Mouse (Mus musculus) cerebral cortex, adult 2 months (tissue): ENCODE measurements around the gene Rassf4.

Experiments
- WGBS: fragments of 180-500 bp; shearing (Covaris S2); methylation state at CpG from one replicate; pipeline ENCODE4 v1.1.7; 2018; 5-methylcytosine and 5-hydroxymethylcytosine counted together

Gene Rassf4

DNA sequence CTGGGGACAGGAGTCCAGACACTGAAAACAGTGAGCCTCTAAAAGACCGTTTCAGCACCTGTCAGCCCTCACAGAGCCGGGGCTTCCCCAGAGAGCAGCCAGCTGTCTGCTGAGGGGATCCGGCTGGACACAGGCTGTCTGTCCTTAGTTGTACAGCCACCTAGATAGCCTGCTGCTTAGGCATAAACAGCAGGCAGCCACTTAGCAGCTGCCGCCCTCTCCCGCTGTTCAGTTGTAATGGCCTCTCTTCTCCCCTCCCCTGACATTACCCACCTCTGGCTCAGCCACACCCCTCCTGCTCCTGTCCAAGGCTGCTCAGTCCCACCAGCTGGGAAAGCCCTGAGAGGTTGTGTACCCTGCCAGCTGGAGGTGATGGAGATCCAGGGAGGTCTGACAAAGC, 2.7 kb downstream of the Rassf4 start:
- WGBS = 63% methylated on average over 5 of the region's 5 CpGs

DNA sequence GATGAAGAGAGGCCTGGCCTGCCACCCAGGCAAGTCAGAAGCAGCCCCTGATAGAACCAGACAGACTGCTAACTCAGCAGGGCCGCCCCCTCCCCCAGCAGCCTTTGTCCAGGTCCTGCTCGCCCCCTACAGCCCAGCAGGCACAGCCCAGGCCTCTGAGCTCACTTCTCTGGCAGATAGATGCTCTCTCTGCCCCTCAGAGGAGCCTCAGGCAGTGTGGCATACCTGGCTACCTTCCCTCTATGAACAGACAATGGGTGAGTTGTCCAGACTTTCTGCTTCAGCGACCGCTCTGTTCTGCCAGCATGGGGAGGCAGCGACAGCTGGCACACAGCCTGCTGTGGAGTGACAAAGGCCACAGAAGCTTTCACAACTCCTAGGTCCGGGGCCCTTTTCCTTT, 3.6 kb downstream of the Rassf4 start:
- WGBS = 60% methylated on average over 6 of the region's 6 CpGs

DNA sequence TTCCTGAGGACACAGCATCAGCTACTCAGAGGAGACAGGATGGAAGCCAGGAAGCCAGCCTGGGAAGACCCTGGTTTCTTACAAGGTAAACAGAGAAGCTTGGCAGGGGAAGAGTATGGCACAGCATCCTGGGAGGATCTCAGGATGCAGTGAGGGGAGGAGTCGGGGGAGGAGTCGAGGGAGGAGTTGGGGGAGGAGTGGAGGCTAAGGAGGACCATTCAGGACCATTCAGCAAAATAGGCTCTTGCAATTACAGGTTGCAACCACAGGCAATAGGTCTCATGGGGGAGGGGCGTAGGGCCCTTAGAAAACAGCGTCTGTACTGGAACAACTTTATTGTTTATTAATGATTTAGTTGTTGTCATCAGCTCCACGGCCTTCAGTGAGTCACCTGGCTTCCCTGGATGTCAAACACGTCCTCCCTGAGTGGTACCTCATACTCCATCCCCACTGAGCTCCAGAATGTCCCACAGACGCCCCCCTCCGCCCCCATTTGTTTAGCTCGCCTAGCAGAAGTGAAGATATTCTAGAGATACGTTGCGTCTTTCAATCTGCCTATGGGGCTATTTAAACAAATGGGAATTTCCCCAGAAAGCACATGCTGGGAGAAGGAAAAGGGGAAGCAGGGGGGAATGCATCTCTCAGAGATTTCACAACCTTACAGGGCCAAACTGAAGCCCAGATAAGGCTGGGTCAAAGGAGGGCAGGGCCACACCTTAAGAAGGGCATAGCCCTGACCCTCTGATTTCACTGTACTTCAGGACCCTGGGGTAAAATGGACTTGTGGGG, 4.9 kb downstream of the Rassf4 start:
- 59% methylated on average over 11 of the region's 11 CpGs for WGBS

DNA sequence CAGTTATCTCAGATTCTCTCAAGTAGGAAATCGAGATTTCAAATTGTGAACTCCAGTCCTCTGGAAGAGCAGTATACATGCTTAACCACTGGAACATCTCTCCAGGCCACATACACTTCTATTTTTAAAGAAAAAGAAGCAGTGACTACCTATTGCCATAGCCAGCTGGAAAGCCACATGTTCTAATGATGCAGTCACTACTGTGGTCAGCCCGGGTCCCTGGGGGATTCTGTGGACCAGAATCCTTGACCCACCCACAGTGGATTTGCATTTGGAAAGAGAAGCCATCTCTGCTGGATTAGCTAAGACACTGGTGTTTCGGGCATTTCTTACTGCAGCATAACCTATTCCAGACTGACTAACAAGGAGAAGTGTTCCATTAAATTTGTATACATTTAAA, 6.4 kb downstream of the Rassf4 start:
- WGBS = 86% methylated on average over 3 of the region's 3 CpGs

DNA sequence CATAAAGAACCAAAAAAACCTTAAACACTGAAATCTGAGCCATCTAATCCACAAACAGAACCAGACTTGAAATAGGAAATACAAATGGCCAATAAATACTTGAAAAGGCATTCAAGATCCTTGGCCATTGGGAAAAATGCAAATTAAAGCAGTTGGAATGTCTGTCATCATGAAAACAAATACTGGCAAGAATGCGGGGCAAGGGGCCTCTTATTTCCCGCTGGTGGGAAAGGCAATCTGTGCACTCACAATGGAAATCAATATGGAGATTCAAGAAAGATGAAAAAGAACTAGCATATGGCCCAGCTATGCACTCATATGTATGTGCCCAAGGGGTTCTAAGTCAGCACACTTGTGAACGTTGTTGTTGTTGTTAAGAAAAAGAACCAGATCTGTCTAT, 6.9 kb downstream of the Rassf4 start:
- WGBS = 81% methylated on average over 3 of the region's 3 CpGs

DNA sequence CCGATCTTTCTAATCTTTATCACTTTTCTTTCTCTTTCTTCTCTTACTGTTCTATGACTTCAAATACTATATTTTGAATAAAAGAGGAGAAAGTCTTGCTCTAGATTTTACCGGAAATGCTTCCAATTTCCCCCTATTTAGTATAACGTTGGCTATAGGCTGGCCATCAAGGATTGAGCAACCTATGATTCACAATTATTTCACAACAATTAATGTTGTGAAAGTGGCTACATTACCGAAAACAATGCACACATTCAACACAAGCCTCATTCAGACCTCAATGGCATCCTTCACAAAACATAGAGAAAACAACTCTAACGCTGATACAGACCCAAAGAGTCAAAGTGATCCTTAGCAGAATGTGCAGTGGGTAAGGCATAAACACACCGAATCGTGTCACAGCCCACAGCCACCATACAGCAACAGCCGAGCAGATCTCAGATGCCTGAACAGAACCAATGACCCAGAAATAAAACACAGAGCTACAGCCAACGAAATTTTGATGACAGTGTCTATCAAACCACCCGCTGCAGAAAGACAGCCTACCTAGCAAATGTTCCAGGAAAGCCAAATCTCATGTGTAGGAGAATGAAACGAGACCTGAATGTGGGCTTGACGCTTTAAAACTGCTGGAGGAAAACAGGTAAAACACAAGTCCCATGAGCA, 7.5 kb downstream of the Rassf4 start:
- 67% methylated on average over 12 of the region's 12 CpGs for WGBS

DNA sequence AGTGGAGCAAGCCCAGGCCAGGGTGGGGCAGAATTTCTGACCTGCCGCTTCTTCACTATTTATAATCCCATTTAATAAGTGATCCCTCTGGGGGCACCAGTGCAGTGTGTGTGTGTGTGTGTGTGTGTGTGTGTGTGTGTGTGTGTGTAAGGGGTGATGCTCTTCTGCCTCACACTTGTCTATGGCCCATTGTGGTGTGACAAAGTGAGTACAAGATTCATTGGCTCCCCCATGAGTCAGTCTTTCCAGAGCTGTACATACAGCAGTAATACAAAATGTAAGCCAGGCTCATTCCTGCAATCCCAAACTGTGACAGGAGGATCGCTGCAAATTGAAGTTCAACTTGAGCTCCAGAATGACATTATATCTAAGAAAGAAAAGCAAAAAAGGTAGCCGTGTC, 8.9 kb downstream of the Rassf4 start:
- 81% methylated on average over 3 of the region's 3 CpGs for WGBS

DNA sequence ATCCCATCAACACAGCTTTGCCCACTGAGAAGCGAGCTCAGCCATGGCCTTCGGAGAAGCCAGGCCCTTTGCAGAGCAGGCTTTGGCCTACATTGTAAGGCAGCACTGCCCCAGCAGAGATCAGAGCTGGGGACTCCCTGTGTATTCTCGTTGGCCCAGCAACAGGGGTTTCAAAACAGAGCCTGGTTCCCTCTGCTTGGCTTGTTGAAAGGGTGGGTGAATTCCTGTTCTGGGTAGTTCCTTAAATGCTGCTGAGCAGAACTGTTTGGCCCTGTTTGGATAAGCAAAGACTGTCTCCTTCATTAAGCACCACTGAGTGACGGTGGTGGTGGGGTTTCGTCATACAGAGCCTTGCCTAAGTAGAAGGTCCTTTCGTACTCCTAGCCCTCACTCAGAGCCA, 9.7 kb downstream of the Rassf4 start:
- WGBS = 77% methylated on average over 6 of the region's 6 CpGs

DNA sequence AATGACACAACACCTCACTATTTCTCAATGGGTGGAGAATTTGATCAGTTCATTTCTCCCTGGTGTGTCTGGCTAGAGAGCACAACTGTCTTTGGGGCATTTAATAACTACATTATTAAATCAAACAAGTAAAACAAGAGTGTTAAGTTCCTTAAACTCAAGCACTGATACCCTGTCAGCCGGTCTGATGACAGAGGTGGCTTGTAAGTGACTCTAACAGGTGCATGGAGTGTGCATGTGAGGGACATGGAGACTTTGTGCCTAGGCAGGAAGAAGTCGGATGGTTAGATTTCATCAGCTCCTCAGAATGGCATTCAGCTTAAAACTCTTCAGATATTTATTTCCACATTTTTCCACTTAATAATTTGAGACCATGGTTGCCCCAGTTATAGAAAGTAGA, 10.4 kb downstream of the Rassf4 start:
- WGBS = 91% methylated on average over 2 of the region's 2 CpGs

DNA sequence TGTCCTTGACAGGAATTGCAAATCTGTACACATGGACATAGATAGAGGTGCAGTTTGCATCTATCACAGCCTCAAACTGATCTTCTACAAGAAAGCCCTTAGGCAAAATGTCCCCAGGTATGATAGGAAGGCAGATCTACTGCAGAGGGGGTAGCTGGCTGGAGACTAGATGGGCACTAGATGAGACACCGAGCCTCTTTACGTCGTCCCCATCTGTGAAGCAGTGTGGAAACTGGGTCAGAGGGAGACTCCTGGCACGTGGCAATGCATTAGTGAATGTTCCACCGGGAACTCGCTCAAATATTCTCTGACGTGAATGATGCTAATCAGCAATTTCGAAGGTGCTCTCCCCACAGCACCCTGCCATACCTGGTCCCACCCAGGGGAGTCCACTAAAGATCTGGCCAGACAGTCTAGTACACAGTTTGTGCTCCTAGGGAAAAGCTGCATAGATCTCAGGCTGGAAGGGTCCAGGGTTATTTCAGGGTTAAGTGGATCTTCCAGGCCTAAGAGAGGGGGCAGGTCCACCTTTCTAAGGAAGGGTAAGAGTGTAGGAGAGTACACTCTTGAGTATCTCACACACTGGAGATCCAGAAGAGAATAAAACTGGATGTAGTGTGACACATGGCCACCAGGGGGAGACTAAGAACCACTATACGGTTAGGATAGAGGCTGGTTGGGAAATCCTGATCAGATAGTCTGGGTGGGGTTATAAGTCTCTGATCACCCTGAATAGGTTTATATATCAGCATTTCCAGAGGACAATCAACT, 19.9 kb downstream of the Rassf4 start:
- WGBS = 31% methylated on average over 9 of the region's 9 CpGs

DNA sequence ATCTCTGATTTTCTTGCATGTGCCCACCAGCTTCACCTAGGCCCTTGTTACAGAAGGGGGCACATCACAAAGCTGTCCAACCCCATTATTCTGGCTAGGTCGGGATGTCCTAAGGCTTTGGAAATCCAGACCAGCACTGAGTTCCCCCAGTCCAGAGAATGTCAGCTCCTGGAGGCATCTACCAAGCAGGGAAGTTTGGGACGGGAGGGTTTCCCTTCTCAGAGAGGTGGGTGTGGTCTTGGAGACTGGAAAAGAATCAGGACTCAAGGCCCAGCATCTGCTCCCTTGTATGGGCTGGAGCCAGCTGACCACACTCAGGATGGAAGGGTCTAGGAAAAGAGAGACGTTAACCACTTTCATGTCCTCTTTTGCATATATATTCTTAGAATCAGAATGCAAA, 20.6 kb downstream of the Rassf4 start:
- WGBS = 65% methylated on average over 3 of the region's 3 CpGs

DNA sequence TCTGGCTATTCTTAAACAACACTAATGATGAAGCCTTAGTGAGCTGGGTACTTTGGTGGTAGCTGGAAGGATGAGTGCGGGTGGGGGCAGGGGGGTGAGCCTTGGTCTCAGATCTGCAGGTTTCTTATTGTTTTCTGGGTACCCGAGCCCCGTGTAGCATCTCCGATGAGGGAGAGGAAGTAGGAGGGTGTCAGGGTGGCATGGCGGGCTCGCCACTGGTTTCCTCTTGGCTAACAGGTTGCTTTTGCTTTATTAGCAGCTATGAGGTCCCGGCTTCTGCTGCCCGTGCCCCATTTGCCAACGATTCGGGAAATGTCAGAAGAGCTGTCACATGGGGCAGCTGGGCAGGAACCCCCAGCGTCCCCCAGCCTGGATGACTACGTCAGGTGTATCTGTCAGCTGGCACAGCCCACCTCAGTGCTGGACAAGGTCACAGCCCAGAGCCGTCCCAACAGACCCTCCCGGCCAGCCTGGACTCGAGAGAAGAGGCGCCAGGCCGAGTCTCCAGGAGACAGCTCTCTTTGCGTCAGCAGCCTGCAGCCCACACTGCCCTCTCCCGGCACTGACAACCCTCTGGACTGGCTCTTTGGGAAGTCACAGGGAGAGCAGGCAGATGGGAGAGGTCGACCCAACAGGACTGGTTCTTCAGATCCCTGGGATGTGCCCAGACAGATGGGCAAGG, 22.2 kb downstream of the Rassf4 start:
- 81% methylated on average over 20 of the region's 20 CpGs for WGBS

DNA sequence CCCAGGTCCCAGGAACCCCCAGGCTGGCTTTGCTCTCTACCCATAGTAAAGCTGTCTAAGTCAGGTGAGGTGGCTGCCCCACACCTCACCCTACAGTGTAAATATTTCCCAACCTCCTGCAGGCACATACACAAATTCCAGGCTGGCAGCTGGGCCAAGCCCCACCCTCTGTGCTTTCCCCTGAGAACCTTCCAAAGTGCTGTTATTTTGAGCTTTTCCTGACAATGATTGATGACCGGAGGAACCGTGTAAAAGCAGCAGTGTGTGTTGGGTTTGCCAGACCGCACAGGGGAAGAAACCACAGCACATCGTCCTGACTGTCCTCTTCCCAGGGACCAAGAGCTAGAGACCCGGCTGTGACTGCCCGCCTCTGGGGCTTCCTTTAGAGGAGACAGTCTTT, 23.3 kb downstream of the Rassf4 start, which contains the start of gene Depp1:
Gene Depp1, plus strand, starts transcription at position 204 of the 400 bp plus-strand sequence.
- WGBS = 64% methylated on average over 6 of the region's 6 CpGs

DNA sequence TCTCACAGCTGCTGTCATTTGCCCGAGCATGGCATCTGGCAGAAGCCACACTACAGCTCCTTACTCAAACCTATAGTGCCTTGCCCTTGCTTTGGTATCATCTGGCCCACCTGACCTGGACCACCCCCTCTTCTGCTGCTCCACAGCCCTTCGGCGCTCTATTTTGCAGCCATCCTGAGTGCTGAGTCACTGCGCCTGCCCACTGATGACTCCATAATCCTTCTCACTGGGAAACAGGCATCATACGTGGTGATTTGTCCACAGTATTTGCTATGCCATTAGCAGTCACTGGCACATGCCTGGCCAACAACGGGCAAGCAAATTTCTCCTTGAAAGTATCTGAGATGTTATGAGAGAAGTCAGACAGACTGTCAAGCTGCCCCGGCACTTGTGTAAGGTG, 23.9 kb downstream of the Rassf4 start:
- WGBS = 82% methylated on average over 7 of the region's 7 CpGs

DNA sequence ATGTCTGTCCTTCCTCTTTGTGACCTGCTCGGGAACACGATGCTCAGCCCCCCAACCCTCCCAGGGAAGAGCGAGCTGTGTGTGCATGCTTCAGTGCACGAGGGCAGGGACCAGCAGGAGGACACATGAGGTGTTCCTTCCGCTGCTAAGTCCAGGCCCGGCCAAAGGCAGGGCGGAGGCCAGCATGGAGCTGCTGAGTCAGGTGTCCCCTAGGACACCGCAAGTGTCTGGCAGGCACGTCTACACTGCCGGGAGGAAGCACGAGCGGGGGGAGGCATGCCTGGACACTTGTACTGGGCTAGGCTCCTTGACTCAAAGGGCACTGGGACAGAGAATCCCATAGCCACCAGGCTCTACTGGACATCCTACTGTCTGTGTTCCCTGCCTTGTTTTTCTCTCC, 26.0 kb downstream of the Rassf4 start:
- WGBS = 84% methylated on average over 12 of the region's 12 CpGs

DNA sequence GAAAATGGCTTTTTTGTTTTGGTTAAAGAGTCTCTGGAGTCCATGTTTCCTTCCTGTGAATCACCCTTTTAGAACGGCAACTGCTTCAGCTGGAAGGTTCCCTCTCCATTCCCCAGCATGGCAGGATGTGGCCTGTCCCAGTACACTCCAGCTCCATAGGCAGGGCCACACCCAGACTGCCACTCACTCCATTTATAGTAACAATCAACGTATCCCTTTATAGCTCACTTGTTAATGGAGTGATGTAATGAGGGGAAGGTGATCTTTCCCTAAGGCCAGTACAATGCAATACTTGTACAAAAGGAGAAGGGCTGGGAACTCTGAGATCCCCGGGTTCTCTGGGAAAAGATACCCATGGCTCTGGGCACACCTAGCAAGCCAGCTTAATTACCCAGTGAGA, 29.4 kb downstream of the Rassf4 start:
- 51% methylated on average over 3 of the region's 3 CpGs for WGBS

DNA sequence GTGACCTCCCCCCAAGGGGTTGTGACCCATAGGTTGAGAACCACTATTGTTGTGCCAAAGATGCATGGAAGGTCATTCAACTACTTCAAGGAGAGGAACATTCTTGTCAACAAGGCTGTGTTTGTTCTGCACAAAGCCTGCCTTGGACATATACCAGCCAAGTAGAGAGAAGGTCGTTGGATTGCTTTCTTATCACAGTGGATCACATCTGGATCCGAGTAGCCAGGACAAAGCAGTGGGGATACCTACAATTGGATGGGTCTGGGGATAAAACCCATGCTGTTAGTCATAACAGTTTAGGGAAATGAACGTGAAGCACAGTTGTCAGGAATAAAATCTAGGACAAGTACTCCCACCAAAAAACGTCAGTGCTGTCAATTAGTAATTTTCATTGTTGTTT, 29.9 kb downstream of the Rassf4 start:
- 49% methylated on average over 4 of the region's 4 CpGs for WGBS

DNA sequence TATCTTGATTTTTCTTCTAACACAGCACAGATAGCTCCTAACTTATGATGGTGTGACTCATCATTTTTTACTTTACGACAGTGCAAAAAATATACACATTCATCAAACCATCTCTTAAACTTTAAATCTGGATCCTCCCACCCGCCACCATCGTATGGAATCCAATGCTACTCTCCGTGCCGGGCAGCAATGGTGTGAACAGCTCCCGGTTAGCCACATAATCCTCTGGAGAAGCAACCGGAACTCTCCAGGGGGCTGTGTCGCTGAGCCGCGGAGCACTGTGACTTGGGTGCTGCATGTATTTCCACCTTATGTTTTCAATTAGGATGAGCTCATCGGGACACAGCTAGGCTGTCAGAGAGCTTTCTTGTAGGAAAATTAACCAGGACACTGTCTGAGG, 30.8 kb downstream of the Rassf4 start:
- WGBS = 39% methylated on average over 11 of the region's 11 CpGs

DNA sequence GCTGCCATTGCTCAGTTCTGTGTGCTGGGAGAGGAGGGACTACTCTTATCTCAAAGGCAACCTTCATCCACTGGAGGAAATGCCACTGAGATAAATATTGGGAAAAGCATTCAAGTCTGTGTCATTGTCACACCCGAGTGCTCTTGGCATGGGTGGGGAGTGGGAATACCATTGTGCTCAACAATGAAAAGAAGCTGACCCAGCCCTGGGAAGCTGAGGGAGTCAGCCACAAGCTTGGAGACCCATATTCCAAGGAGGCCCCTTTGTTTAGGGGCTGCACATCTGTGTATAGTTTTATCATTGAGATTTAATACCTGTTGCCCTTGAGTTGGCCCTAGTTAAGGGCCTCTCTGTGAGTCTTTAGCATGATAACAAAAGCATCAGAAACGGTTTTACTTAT, 34.1 kb downstream of the Rassf4 start:
- 73% methylated on average over 2 of the region's 2 CpGs for WGBS

DNA sequence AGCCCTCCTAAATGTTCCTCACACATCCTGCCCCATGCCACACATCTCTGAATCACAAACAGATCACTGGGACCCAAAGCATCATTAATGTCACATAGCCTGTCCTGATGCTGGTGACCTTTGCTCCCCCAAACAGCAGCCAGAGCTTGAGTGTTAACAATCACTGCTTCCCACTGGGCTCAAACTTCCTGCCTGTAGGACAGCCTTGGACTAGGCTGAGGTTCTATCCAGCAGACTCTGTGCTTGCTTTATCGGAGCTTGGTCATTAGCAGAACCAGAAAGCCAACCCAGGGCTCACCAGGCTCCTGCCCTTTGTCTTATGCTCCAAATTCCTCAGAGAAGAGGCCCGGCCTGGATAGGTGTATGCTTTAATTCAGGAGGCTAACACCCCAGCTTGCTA, 34.9 kb downstream of the Rassf4 start:
- 84% methylated on average over 2 of the region's 2 CpGs for WGBS

DNA sequence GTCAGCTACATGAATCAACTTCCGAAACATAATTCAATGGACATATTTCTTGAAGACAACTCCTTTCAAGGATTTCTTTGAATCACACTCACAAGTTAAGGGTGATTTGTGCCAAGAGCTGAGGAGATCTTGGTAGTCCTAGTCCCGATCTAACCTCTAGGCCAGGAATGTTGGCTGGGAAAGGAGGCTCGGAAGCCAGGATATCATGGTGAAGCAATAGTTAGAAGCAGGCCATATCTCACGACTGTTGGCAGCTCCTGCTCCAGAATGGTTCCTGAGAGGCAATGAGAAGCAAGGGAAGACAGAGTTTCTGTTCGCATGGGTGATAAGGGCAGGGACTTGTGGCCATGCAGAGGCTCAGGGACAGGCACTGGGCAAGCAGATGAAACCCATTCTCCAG, 36.3 kb downstream of the Rassf4 start:
- 92% methylated on average over 5 of the region's 5 CpGs for WGBS

DNA sequence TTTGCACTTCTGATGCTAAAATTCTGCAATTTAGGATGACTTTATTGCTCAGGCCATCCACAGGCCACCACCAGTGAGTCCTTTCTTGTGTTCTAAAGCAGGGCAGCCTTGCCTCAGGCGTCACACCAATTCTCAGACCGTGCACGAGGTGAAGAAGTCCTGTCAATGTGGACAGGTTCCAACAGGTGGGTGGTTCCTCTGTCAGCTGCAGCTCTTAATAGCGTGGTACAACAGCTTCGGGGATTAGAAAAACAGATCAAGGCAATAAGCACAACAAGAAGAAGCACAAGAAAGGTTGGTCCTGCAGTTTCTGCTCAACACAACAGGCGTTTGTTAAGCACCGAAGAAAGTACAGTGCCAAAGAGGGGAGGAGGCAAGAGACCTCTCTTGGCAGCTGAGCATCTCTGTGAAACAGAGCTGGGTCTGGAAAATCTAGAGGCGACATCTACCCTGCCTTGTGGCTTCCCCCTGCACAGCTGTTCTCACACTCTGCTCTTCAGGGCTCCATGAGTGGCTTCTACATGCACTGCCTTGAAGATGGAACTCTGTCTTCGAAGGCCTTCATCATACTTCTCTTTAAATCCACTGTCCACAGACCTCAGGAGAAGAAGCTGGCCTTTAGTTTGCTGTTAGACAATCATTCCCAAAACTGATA, 37.0 kb downstream of the Rassf4 start:
- WGBS = 65% methylated on average over 9 of the region's 9 CpGs
